Mouse (Mus musculus) embryonic facial prominence, embryonic 14.5 days (tissue): Measurements from ENCODE around the gene Crygb. TPM values are rescaled to one million over a fixed set of nuclear protein-coding genes. Genes with fewer than 3 reads are reported as not detected.

Experiments used
- ATAC-seq: fragments of 200-750 bp; cut with Nextera tagmentation; 2 replicates; pipeline ENCODE4 v1.8.0; 2017; ENCODE audit warnings: low read depth, moderate number of reproducible peaks, moderate TSS enrichment
- DNase-seq: peaks from one replicate; pipeline ENCODE4 v3.0.0-alpha.2; 2015; ENCODE audit warnings: low spot score
- H3K27ac ChIP-seq: fragments of 300-500 bp; sonication (generic); replicated peaks from 2 replicates; pipeline ENCODE4 v1.5.1; 2014; ENCODE audit warnings: low read depth, mild to moderate bottlenecking, low read length, moderate library complexity
- H3K27me3 ChIP-seq: fragments of 300-500 bp; sonication (generic); replicated peaks from 2 replicates; pipeline ENCODE4 v1.6.1; 2014; ENCODE audit warnings: low read length; ENCODE audit not compliant: control insufficient read depth, insufficient read depth
- H3K36me3 ChIP-seq: fragments of 300-500 bp; sonication (generic); 2 replicates; pipeline ENCODE4 v1.6.1; 2014; ENCODE audit warnings: low read length, mixed read lengths; ENCODE audit not compliant: control insufficient read depth, insufficient read depth
- H3K4me1 ChIP-seq: fragments of 300-500 bp; sonication (generic); 2 replicates; pipeline ENCODE4 v1.6.1; 2014; ENCODE audit warnings: antibody characterized with exemption, low read length; ENCODE audit not compliant: control insufficient read depth, insufficient read depth
- H3K4me2 ChIP-seq: fragments of 300-500 bp; sonication (generic); 2 replicates; pipeline ENCODE4 v1.6.1; 2014; ENCODE audit warnings: low read depth, mild to moderate bottlenecking, low read length, moderate library complexity, mixed read lengths
- H3K4me3 ChIP-seq: fragments of 300-500 bp; sonication (generic); 2 replicates; pipeline ENCODE4 v1.5.1; 2014; ENCODE audit warnings: low read depth, mild to moderate bottlenecking, low read length
- H3K9ac ChIP-seq: fragments of 300-500 bp; sonication (generic); 2 replicates; pipeline ENCODE4 v1.6.1; 2014; ENCODE audit warnings: low read depth, mild to moderate bottlenecking, low read length, moderate library complexity, mixed read lengths
- H3K9me3 ChIP-seq: fragments of 300-500 bp; sonication (generic); 2 replicates; pipeline ENCODE4 v1.6.1; 2016; ENCODE audit warnings: low read length; ENCODE audit not compliant: control insufficient read depth
- WGBS: fragments of 180-500 bp; shearing (Covaris S2); extraction: QIAGEN DNeasy Blood & Tissue Kit; methylation state at CpG from one replicate; pipeline ENCODE4 v1.1.7; 2014; 5-methylcytosine and 5-hydroxymethylcytosine counted together
- polyA plus RNA-seq: library from polyadenylated mRNA; unstranded; fragments of >200 nt; fragmentation: Nextera tagmentation; extraction: Ambion mirVana; gene quantifications from 2 replicates; pipeline ENCODE4 v1.2.1, GENCODE M21; 2014

The Crygb gene
- polyA plus RNA-seq, 1 experiment from 2014 or later: not detected

DNA sequence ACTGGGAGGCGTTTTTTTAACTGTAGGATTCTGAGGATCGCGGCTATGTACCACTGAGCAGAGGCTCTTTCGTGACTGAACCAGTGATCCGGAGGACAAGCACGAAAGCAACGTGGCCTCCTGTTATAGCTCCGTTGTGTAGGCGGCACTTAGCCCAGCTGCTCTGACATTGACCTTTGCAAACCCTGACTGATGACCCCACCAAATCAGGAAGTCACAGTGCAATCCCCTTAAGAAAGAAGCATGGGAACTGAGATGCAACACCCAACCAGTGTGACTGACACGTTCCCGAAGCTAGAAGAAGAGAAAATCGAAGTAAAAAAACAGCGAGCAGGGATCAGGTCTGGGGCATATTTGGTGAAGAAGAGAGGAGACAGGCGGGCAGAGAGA lies 30.7 kb upstream of the Crygb start:
- DNase-seq (no peak), ATAC-seq (no peak)
- H3K4me2 ChIP-seq: peak overlapping the region; percentile 45
- peak overlapping the region; percentile 21; the same call in 1 of the 2 replicates for H3K4me3 ChIP-seq
- no peaks in the 10 kb centered on the region for H3K9me3 ChIP-seq
- H3K27me3 ChIP-seq: no peaks in the 10 kb centered on the region
- peaks cover 4% of the 10 kb centered on the region; the same call in 1 of the 2 replicates for H3K4me1 ChIP-seq
- H3K36me3 ChIP-seq: no peaks in the 10 kb centered on the region
- H3K27ac ChIP-seq: no peak overlapping the region; the same call in 1 of the 2 replicates
- WGBS: 48% methylated on average over 14 of the region's 14 CpGs
- no peak overlapping the region for H3K9ac ChIP-seq

DNA sequence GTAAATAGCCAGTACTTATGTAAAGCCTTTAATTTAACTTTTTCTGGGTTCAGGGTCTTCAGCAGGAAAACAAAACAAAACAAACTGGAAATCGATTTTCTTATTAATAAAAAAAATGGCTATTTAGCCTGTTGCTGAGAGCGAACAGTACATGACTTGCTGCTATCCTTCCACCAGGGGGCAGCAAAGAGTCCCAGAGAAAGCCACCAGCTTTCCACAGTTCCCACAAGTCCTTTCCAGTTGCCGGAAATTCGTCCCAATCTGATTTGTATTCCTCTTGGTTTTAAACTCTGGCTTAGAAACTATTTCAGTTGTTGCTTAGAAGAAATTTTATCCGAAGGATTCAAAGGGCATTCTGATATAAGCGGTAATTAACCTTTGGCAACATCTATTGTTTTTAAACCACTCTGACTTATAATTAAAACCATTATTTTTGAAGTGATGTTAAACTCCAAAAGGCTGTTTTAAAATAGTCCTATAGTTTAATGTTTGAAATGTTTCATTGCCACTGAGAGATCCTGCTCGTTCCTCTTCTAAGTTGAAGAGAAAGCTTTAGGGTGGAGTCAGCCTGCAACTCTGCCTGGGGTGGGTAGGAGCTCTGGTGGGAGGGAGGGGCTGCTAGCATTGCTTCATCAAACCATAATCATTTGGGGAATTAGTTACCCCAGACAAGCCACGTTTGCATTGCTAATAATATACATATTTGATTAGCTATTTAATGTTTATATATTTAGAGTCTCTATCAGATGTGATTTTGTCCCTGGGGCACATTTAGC lies 30.1 kb upstream of the Crygb start:
- peak overlapping the region; percentile 21; the same call in 1 of the 2 replicates for H3K4me3 ChIP-seq
- peak overlapping the region; percentile 45 for H3K4me2 ChIP-seq
- peaks cover 4% of the 10 kb centered on the region; the same call in 1 of the 2 replicates for H3K4me1 ChIP-seq
- H3K9me3 ChIP-seq: no peaks in the 10 kb centered on the region
- H3K36me3 ChIP-seq: no peaks in the 10 kb centered on the region
- H3K9ac ChIP-seq: no peak overlapping the region
- 9% methylated on average over 8 of the region's 8 CpGs for WGBS
- DNase-seq (peak; percentile 92), ATAC-seq (peak; percentile 83; the same call in 1 of the 2 replicates)
- H3K27me3 ChIP-seq: no peaks in the 10 kb centered on the region
- H3K27ac ChIP-seq: 0 out of 2 replicates have a peak overlapping the region, but pooled peaks have one; percentile 5

DNA sequence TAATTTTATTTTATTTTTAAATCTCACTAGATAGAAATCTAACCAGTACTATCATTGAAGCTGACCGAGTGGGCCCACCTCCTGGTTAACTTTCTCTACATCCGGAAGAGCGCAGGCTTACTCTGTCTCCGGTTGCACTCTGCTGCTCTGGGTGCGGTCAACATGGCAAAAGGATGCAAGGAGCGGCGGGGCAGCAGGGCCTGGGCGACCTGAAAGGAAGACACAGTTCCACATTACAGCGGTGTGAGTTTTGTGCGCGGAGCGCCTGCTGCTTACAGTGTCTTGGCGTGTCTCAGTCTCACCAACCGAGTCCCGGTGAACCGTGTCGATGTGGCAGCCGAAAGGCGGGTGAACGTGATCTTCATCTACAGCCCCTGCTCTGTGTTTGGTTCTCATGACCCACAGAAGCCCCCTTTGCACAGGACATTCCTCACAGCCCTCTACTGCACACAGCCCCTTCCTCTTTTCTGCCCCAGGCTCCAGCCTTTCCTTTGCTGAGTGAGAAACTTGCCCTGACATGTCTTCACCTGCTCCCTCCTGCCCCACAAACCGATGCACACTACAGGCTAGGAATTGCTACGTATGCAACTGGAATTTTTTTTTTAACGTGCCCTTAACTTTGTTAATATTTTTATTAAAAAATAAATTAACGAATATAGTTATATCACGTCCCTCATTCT lies 27.8 kb upstream of the Crygb start:
- Histone ChIP-seq H3K9me3 (no peaks in the 10 kb centered on the region), H3K4me3 (no peak overlapping the region), H3K4me1 (peaks cover 4% of the 10 kb centered on the region; the same call in 1 of the 2 replicates), H3K36me3 (no peaks in the 10 kb centered on the region), H3K9ac (no peak overlapping the region), H3K27me3 (no peaks in the 10 kb centered on the region), H3K27ac (no peak overlapping the region), H3K4me2 (0 out of 2 replicates have a peak overlapping the region, but pooled peaks have one; percentile 18)
- WGBS: 71% methylated on average over 25 of the region's 25 CpGs
- ATAC-seq (0 out of 2 replicates have a peak, but pooled peaks have one; percentile 39), DNase-seq (no peak)

DNA sequence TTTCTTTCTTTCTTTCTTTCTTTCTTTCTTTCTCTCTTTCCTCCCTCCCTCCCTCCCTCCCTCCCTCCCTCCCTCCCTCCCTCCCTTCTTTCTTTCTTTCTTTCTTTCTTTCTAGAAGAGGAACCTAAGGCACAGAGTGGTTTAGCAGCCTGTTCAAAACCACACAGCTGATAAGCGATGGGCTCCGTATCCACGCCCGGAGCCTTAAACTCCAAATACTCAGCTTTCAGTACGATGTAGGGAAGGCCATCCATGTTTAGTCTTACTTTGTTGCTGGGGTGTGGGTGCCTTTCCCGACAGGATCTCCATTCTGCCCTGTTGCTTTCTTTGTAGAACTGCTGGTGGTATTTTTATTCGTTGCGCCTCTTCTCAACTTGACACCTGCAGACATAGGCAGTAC lies 27.1 kb upstream of the Crygb start:
- DNase-seq (no peak), ATAC-seq (no peak)
- Histone ChIP-seq H3K4me2 (no peak overlapping the region), H3K4me1 (peaks cover 4% of the 10 kb centered on the region; the same call in 1 of the 2 replicates), H3K27me3 (no peaks in the 10 kb centered on the region), H3K36me3 (no peaks in the 10 kb centered on the region), H3K9me3 (no peaks in the 10 kb centered on the region), H3K4me3 (no peak overlapping the region), H3K27ac (no peak overlapping the region), H3K9ac (no peak overlapping the region)
- 89% methylated on average over 8 of the region's 8 CpGs for WGBS

DNA sequence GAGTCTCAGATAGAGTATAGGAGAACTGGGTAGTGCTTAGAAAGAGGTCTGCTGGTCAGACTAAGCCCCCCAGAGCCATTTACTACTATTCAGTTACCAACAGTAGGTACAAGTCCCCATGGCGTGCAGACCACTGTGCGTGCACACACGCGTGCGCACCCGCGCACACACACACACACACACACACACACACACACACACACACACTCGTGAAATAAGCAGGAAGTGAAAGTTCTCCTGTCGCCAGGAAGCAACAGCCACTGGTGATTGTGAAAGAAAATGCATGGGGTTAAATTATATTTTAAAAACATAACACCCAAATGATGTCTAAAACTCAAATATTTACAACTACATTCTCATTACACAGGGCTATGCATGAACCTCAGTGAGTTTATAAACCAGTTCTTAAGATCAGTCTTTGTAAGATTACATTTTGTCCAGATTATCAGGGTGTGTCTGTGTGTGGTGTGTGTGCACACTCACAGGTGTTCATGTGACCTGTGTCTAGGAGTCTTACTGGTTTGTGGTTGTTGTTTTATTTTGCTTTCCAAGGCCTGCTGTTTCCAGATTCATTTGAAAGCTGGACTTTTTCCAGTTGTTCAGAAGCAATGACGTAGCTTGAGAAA lies 25.7 kb upstream of the Crygb start:
- WGBS: 90% methylated on average over 10 of the region's 10 CpGs
- H3K4me3 ChIP-seq: no peak overlapping the region
- H3K4me2 ChIP-seq: no peak overlapping the region
- DNase-seq: no peak
- H3K27me3 ChIP-seq: no peaks in the 10 kb centered on the region
- no peak overlapping the region for H3K9ac ChIP-seq
- peaks cover 4% of the 10 kb centered on the region; the same call in 1 of the 2 replicates for H3K4me1 ChIP-seq
- H3K27ac ChIP-seq: no peak overlapping the region
- H3K9me3 ChIP-seq: no peaks in the 10 kb centered on the region
- no peaks in the 10 kb centered on the region for H3K36me3 ChIP-seq
- ATAC-seq: no peak

DNA sequence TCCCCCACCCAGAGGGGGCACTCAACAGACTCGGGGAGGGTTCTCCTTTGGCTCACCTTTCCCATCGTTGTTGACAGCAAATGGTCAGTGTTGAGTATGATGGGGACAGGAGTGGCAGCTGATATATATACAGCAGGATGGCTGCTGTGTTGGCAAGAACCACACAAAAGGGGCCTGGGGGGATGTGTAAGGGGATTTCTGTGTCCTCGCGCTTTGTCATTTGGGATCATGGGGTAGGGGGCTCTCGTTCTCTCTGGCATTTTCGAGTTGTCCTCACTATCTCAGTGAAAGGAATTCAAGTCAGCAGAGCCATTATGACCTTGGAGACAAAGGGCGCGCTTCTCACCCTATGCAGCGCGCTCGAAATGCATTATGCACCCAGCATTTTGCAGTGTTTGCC lies 21.2 kb upstream of the Crygb start, which contains the start of gene Cryga:
Cryga (minus strand) TSS at position 101 of the 400 bp plus-strand sequence.
- Histone ChIP-seq H3K27ac (no peak within 1 kb of the TSS), H3K4me3 (no peak within 1 kb of the TSS), H3K9ac (no peak within 1 kb of the TSS), H3K4me2 (no peak within 1 kb of the TSS), H3K9me3 (no peaks in the 10 kb centered on the region), H3K27me3 (no peaks in the 10 kb centered on the region), H3K36me3 (no peaks in the 10 kb centered on the region), H3K4me1 (no peaks in the 10 kb centered on the region)
- ATAC-seq (no peak), DNase-seq (no peak)
- WGBS: 90% methylated on average over 11 of the region's 11 CpGs

DNA sequence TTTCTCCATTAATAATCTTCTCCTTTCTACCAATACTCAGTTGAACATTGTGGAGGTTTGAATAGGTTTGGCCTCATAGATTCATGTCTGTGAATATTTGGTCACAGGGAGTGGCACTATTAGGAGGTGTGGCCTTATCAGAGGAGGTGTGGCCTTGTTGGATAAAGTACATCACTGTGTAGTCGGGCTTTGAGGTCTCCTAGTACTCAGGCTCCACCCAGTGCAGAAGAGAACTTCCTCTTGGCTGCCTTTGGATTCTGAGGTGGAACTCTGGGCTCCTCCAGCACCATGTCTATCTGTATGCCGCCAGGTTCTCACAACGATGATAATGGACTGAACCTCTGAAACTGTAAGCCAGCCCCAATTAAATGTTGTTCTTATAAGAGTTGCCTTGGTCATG lies 14.9 kb upstream of the Crygb start:
- Histone ChIP-seq H3K9ac (no peak overlapping the region), H3K27me3 (no peaks in the 10 kb centered on the region), H3K36me3 (no peaks in the 10 kb centered on the region), H3K4me2 (no peak overlapping the region), H3K9me3 (no peaks in the 10 kb centered on the region), H3K27ac (no peak overlapping the region), H3K4me1 (no peaks in the 10 kb centered on the region), H3K4me3 (no peak overlapping the region)
- ATAC-seq: no peak
- no peak for DNase-seq
- 74% methylated on average over 3 of the region's 3 CpGs for WGBS

DNA sequence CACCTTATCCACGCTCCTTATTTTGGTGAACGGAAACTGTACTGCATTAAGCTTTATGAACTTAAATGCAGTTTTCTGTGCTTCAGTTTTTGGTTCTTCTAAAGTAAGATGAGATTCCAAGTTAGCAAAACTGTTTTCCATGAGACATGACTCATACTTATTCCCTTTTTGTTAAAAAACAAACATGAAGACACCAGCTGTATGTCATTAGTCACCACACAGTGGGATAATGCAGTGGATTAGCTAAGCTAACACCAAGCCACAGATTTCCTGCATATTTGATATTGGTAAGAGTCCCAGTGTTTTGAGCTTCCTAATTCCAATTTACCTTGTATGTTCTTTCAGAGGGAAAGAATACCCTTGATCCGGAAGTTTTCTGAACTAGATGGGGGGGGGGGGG lies 9.5 kb upstream of the Crygb start:
- ATAC-seq (no peak), DNase-seq (no peak)
- no peak overlapping the region for H3K9ac ChIP-seq
- whole genome bisulfite sequencing: 84% methylated on average over 3 of the region's 3 CpGs
- no peak overlapping the region for H3K4me2 ChIP-seq
- no peaks in the 10 kb centered on the region for H3K4me1 ChIP-seq
- no peaks in the 10 kb centered on the region for H3K36me3 ChIP-seq
- H3K27me3 ChIP-seq: no peaks in the 10 kb centered on the region
- H3K27ac ChIP-seq: no peak overlapping the region
- no peak overlapping the region for H3K4me3 ChIP-seq
- no peaks in the 10 kb centered on the region for H3K9me3 ChIP-seq
